Comparison of ENCODE assay signal across 31 mouse cellular contexts in the genomic region with DNA sequence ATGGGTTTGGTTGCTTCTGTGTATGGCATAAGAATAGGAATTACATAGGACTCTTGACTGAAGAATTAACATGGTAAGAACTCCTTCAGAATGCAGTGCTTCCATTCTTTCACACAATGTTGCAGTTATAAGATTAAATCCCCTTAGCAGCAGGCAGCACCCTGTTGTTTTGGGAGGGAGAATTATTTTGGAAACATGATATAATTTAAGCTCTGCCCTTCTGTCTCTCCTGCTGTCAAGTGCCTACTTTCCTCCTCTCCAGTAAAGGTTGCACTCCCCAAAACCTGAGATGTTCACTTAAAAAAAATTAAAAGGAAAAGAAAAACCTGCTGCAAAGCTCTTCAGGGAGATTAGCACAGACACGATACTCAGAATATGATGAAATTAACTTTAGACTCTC.
"Had no signal": no experiment of that assay in that cellular context is flagged by ENCODE, and none has a peak within 500 bp of the region (broad histone marks: within the 10 kb centered on the region; RNA-seq: fewer than 3 reads in every experiment).

No protein-coding gene starts in this region.

- H3K9ac ChIP-seq: limb, embryonic 12.5 days; limb, embryonic 13.5 days; limb, embryonic 15.5 days; liver, embryonic 12.5 days; liver, embryonic 13.5 days; liver, embryonic 14.5 days; liver, embryonic 15.5 days; liver, postnatal 0 days; lung, embryonic 14.5 days; lung, embryonic 15.5 days; midbrain, embryonic 12.5 days; midbrain, embryonic 13.5 days; midbrain, embryonic 15.5 days had no signal

- H3K4me3 ChIP-seq: limb, embryonic 10.5 days; limb, embryonic 12.5 days; limb, embryonic 13.5 days; limb, embryonic 15.5 days; liver, embryonic 12.5 days; liver, embryonic 13.5 days; liver, embryonic 15.5 days; lung, embryonic 15.5 days; megakaryocyte, embryonic 14.5 days; midbrain, embryonic 10.5 days; midbrain, embryonic 12.5 days; midbrain, embryonic 13.5 days; midbrain, embryonic 15.5 days; myocyte had no signal

- H3K9me3 ChIP-seq: limb, embryonic 10.5 days; limb, embryonic 12.5 days; limb, embryonic 13.5 days; limb, embryonic 15.5 days; liver, embryonic 12.5 days; liver, embryonic 13.5 days; liver, embryonic 15.5 days; lung, embryonic 15.5 days; megakaryocyte, embryonic 14.5 days; midbrain, embryonic 10.5 days; midbrain, embryonic 12.5 days; midbrain, embryonic 13.5 days; midbrain, embryonic 15.5 days had no signal

- ATAC-seq: liver, embryonic 12.5 days; liver, postnatal 0 days; lung, postnatal 0 days; midbrain, embryonic 13.5 days; midbrain, embryonic 15.5 days; midbrain, embryonic 16.5 days had no signal

- H3K4me2 ChIP-seq: limb, embryonic 12.5 days; limb, embryonic 13.5 days; limb, embryonic 15.5 days; liver, embryonic 11.5 days; liver, embryonic 12.5 days; liver, embryonic 13.5 days; liver, embryonic 15.5 days; lung, embryonic 14.5 days; lung, embryonic 15.5 days; midbrain, embryonic 11.5 days; midbrain, embryonic 12.5 days; midbrain, embryonic 13.5 days; midbrain, embryonic 15.5 days had no signal

- H3K27me3 ChIP-seq: limb, embryonic 12.5 days; limb, embryonic 13.5 days; limb, embryonic 15.5 days; liver, embryonic 12.5 days; liver, embryonic 13.5 days; liver, embryonic 15.5 days; lung, embryonic 15.5 days; midbrain, embryonic 12.5 days; midbrain, embryonic 13.5 days; midbrain, embryonic 15.5 days had no signal

- H3K36me3 ChIP-seq: limb, embryonic 10.5 days; limb, embryonic 12.5 days; limb, embryonic 13.5 days; limb, embryonic 15.5 days; liver, embryonic 12.5 days; liver, embryonic 13.5 days; liver, embryonic 15.5 days; lung, embryonic 15.5 days; midbrain, embryonic 10.5 days; midbrain, embryonic 12.5 days; midbrain, embryonic 13.5 days; midbrain, embryonic 15.5 days had no signal

- DNase-seq: left cerebral cortex, postnatal 4 days; liver; liver, embryonic 13.5 days; liver, postnatal 0 days; lung, adult 18-20 months; lung, adult 2 months; lung, embryonic 14.5 days; lung, postnatal 10 days; lung, postnatal 14 days; lung, postnatal 36 days; lung, postnatal 4 days; midbrain, embryonic 14.5 days had no signal

- H3K4me1 ChIP-seq: limb, embryonic 10.5 days; limb, embryonic 15.5 days; liver, embryonic 12.5 days; liver, embryonic 13.5 days; liver, embryonic 15.5 days; lung, embryonic 15.5 days; megakaryocyte, embryonic 14.5 days; midbrain, embryonic 10.5 days; midbrain, embryonic 12.5 days; midbrain, embryonic 13.5 days; midbrain, embryonic 15.5 days had no signal

- H3K27ac ChIP-seq: limb, embryonic 10.5 days; limb, embryonic 12.5 days; limb, embryonic 13.5 days; limb, embryonic 15.5 days; liver, embryonic 12.5 days; liver, embryonic 13.5 days; liver, embryonic 14.5 days; liver, embryonic 15.5 days; lung, embryonic 15.5 days; macrophage; midbrain, embryonic 10.5 days; midbrain, embryonic 12.5 days; midbrain, embryonic 13.5 days; midbrain, embryonic 15.5 days had no signal
